Mouse (Mus musculus) bone marrow, adult 2 months (tissue): ENCODE measurements around the gene Mov10. TPM values are rescaled to one million over a fixed set of nuclear protein-coding genes. Genes with fewer than 3 reads are reported as not detected.

Source experiments
- H3K27ac ChIP-seq: fragments of 200-500 bp; 2 replicates; pipeline ENCODE4 v1.5.1; 2012; ENCODE audit warnings: low read depth, mild to moderate bottlenecking, control low read depth, inconsistent platforms, low read length; ENCODE audit not compliant: control insufficient read depth, poor library complexity, insufficient read depth
- H3K4me1 ChIP-seq: fragments of 200-500 bp; 2 replicates; pipeline ENCODE4 v1.6.1; 2011; ENCODE audit warnings: low read length; ENCODE audit not compliant: control insufficient read depth, insufficient read depth
- H3K4me3 ChIP-seq: fragments of 200-500 bp; replicated peaks from 2 replicates; pipeline ENCODE3; 2011; ENCODE audit warnings: mild to moderate bottlenecking, low read depth, low read length, control low read depth; ENCODE audit not compliant: control insufficient read depth
- CTCF ChIP-seq: fragments of 200-500 bp; IDR thresholded peaks from 2 replicates; pipeline ENCODE4 v1.5.1; 2011; ENCODE audit warnings: low read length, control low read depth; ENCODE audit not compliant: control insufficient read depth, insufficient read depth
- POLR2A ChIP-seq: fragments of 200-500 bp; IDR thresholded peaks from 2 replicates; pipeline ENCODE4 v1.6.1; 2011; ENCODE audit warnings: low read depth, mild to moderate bottlenecking, control low read depth, low read length, borderline replicate concordance; ENCODE audit not compliant: control insufficient read depth
- WGBS: fragments of 180-500 bp; shearing (Covaris S2); methylation state at CpG from one replicate; pipeline ENCODE4 v1.1.7; 2018; 5-methylcytosine and 5-hydroxymethylcytosine counted together
- polyA plus RNA-seq: library from polyadenylated mRNA; stranded (reverse); fragments of >200 nt; gene quantifications from 2 replicates; pipeline ENCODE4 v1.2.4, GENCODE M21; 2011; ENCODE audit warnings: low replicate concordance; ENCODE audit not compliant: missing spikeins, insufficient read depth, insufficient read length

Mov10 gene
- polyA plus RNA-seq, 1 experiment, result 18.5 TPM

DNA sequence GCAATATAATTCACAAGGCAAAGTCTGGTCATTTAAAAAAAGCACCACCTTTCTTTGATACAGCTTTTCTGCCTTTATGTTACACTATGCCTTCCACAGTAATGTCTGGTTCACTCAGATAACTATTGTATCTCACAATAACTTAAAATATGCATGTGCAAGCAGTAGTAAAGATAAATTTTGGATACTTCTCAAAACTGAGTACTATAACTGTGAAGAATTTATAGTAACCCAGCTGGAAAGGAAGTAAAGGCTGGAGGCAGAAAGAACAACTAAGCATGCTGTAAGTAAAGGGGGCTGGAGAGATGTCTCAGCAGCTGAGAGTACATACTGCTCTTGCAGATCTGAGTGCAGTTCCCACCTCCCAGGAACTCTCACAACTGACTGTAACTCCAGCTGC is 36.5 kb upstream of the Mov10 start:
- no peak overlapping the region for H3K4me3 ChIP-seq
- H3K27ac ChIP-seq, result no peak overlapping the region
- TF ChIP-seq CTCF, result no peak
- TF ChIP-seq POLR2A, result no peak
- no peaks in the 10 kb centered on the region; the same call in 1 of the 2 replicates for H3K4me1 ChIP-seq

- H3K27ac ChIP-seq, result no peak overlapping the region
- no peak overlapping the region for H3K4me3 ChIP-seq
- H3K4me1 ChIP-seq, result no peaks in the 10 kb centered on the region; the same call in 1 of the 2 replicates
- WGBS, result 69% methylated on average over 1 of the region's 1 CpGs
- TF ChIP-seq CTCF, result no peak
- no peak for TF ChIP-seq POLR2A
These were observed 36.1 kb upstream of the Mov10 start for GRCm38 (mm10) chr3:104854465-104854864.

DNA sequence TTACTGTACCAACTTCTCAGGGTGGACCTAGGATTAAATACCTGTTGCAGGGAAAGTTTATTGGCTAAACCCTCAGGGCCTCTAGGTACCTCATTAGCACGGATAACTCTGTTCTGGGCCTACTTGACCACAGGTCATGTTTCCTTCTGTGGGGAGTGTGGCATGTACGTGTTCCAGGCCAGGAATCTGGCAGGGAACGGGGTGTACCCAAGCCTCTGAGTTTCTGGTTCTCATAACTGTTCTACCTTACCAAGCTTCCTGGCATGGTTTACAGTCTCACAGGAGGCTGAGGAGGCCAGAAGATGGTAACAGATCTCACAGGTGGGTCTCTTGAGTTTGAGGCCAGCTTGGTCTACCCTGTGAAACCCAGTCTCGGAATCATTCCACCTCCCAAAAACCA is 28.2 kb upstream of the Mov10 start:
- TF ChIP-seq CTCF (no peak), POLR2A (no peak)
- Histone ChIP-seq H3K4me1 (no peaks in the 10 kb centered on the region), H3K27ac (no peak overlapping the region), H3K4me3 (no peak overlapping the region)
- 86% methylated on average over 4 of the region's 4 CpGs for WGBS

DNA sequence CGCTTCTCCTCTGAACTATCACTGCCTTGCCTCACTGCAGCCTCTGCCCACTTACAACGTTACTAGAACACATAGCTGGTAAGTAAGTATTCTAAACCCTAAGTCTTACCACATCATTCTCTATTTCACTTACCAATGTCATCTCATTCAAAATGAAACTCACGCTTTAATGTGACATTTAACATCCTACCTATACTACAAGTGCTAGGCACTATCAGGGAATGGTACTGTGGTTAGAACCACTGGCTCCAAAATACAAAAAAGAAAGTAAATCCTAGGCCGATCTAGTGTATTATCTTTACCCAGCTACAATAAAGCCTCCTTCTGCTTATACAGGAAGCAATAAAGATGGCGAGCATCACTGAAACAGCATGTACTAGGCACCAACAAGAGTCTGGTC is 22.7 kb upstream of the Mov10 start:
- no peak overlapping the region for H3K4me3 ChIP-seq
- TF ChIP-seq POLR2A, result no peak
- no peak for TF ChIP-seq CTCF
- WGBS, result 86% methylated on average over 5 of the region's 5 CpGs
- no peaks in the 10 kb centered on the region for H3K4me1 ChIP-seq
- no peak overlapping the region for H3K27ac ChIP-seq

- Histone ChIP-seq H3K4me3 (no peak overlapping the region), H3K4me1 (no peaks in the 10 kb centered on the region; the same call in 1 of the 2 replicates), H3K27ac (no peak overlapping the region)
- TF ChIP-seq CTCF, result no peak
- TF ChIP-seq POLR2A, result no peak
- 52% methylated on average over 3 of the region's 3 CpGs for WGBS
These were observed 17.4 kb upstream of the Mov10 start for GRCm38 (mm10) chr3:104835797-104836196.

DNA sequence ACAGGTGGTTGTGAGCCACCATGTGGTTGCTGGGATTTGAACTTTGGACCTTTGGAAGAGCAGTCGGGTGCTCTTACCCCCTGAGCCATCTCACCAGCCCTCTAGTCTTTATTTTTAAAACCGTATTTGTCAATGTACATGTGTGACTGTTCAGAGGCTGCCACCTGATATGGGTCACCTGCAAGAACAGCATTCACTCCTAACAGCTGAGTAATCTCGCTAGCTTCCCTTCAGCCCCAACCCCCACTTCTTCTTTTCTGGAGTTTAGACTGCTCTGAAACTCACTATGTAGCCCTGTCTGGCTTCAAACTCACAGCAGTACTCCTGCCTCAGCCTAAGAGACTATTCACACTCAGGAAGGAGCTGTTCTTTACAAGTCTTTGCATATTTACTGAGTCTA is 4.0 kb upstream of the Mov10 start:
- Histone ChIP-seq H3K27ac (no peak overlapping the region), H3K4me3 (no peak overlapping the region), H3K4me1 (no peaks in the 10 kb centered on the region; the same call in 1 of the 2 replicates)
- 82% methylated on average over 3 of the region's 3 CpGs for whole genome bisulfite sequencing
- TF ChIP-seq CTCF, result no peak

DNA sequence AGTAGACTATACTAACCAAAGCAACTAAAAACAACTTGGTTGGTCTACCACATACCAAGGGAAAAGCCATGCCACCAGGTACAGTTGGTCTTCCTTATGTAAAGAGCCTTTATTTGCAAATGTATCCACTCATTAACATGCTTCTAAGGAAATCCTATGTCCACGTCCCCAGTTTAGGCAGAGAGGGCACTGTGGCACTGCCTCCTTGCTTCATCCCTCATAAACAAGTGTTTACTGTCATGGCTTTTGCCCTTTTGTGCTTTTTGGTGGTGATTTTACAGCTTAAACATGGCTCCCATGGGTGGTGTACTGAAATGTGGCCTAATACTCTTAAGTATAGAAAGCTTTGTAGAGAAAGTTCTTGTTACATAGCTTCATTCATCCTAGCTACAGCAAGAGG is 2.1 kb upstream of the Mov10 start:
- no peaks in the 10 kb centered on the region; the same call in 1 of the 2 replicates for H3K4me1 ChIP-seq
- H3K4me3 ChIP-seq, result no peak overlapping the region
- no peak for TF ChIP-seq CTCF
- TF ChIP-seq POLR2A, result no peak
- no peak overlapping the region for H3K27ac ChIP-seq
- 72% methylated on average over 1 of the region's 1 CpGs for WGBS

GRCm38 (mm10) chr3:104818749-104819134 is 379 bp upstream of the Mov10 start:
- peak overlapping the region; percentile 98 for H3K4me3 ChIP-seq
- H3K4me1 ChIP-seq, result no peaks in the 10 kb centered on the region; the same call in 1 of the 2 replicates
- WGBS, result 2% methylated on average over 3 of the region's 3 CpGs
- H3K27ac ChIP-seq, result peak overlapping the region; percentile 3; the same call in 1 of the 2 replicates
- TF ChIP-seq CTCF, result no peak
- no peak for TF ChIP-seq POLR2A

DNA sequence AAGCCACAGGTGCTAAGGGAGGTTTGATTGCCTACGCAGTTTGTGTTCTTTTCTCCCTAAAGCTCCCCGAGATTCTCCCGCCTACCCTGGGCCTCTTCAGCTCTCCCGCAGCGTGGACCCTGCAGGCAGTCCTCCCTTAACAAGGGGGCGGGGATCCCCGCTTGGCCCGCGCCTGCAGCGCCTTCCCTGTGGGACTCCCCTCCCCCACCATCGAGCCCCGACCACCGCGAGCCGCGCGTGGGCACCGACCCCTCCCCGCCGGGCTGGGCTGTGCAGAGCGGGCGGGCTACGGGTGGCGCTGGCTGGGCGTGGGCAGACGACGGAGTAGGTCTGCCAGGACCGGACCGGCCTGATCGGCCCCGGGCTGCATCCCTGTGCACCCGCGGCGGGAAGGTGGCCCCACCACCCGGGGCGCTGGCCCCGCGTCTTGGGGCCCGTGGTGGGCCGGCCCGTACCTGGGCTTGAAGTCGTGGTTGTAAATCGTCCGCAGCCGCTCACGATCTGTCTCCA is 827 bp downstream of the Mov10 start:
- Histone ChIP-seq H3K4me3 (peak overlapping the region; percentile 98), H3K27ac (peak overlapping the region; percentile 90), H3K4me1 (no peaks in the 10 kb centered on the region; the same call in 1 of the 2 replicates)
- TF ChIP-seq POLR2A (no peak), CTCF (no peak)
- under 1% methylated on average over 46 of the region's 46 CpGs for WGBS
